Mouse (Mus musculus): ENCODE measurements around the gene Fam84a.

Gene Fam84a

DNA sequence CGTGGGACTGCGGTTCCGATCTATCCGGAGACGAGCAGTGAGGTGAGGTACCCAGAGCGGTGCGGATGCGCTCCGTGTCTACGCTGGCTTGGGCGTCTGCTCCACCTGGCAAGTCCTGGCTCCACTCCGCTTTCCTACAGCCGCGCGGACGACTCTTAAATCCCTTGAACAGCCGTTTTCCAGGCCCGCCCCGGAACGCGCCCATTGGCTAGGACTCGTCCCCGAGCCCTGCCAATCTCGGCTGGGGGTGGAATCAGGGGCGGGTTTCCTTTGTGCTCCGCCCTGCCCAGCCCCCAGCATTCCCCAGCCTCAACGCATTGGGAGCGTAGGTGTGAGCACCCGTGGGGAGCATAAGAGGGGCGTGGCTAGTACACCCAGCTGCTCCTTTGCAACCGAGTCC is at the start of gene Fam84a:
Gene Fam84a, minus strand, starts transcription at position 134 of the 400 bp plus-strand sequence.
- no peak for DNase-seq (ENCODE audit: low read depth)

DNA sequence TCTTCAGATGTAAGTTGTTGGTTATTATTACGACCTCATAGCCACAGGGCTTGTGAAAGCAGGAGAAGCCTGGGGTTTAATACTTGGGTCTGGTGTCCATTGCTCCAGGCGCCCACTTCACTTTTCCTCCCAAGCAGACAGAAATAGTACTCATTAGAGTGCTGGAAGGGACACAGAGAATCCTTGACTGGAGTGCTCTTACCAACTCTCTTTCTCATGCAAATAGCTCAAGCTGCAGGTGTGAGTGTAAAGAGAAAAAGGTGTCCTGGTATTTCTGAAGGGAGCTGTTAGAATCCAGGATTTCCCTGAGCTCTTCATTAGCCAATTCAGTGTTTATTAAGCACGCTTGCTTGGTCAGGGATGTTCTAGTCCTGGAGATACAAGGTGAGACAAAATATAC is 43.6 kb upstream of the Fam84a start:
- no peak for DNase-seq (ENCODE audit: low read depth)

DNA sequence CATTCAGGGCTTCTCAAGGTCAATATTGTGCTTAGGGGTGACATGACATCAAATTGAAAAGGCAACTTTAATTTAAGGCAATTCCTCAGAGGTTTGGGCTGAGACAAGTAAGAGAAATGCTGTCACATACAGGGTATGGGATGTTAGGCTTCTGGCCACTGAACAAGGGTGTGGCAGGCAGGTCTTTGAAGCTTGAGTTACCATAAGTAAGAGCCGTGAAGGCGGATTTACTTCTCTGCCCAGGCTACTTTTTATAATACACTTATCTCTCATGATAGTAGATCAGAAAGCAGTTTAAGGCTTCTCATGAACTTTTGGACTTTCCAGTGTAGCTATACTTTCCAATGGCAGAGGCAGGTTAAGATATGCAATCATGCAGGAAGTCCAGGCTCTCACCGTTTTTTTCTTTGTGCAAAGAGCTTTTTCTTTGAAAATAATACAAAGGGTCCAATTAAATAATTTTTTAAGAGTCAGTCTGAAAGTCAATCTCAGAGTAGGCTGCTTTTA is 34.9 kb upstream of the Fam84a start:
- no peak for DNase-seq (ENCODE audit: low read depth)

DNA sequence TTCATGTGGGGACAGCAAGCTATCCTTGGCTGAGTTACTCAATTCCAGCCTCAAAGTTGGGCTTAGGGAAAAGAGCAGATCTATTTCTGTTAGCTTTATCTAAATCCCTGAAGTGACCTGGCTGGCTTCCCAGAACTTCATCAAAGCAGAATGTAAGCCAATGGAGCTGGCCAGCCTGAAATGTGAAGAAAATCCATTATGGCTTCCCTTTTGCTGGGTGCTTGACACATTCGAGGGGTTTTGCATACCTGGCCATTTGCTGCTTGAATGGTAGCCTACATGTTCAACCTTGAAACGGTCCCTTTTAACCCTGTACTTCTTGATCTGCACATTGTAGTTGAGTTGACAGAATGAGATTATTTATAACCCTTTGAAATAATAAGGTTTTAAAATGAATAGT is 13.9 kb upstream of the Fam84a start:
- DNase-seq (ENCODE audit: low read depth), result no peak

DNA sequence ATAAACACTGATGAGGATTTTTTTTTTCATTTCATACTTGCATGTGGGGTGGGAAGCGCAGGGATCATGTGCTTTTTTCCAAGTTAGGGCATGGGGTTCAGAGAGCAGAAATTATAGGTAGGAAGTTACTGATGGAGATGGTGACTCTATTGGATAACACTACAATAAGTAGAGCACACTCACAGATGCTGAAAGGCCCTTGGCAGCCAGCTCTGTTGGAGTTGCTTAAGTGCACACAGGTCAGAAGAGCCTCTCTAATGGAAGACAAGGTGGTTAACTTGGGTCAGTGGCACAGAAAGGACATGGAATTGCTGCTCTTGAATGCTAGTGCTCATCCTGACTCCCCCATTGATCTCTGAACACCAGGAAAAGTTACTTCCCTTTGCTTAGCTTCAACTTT is 13.1 kb upstream of the Fam84a start:
- DNase-seq (ENCODE audit: low read depth), result no peak

DNA sequence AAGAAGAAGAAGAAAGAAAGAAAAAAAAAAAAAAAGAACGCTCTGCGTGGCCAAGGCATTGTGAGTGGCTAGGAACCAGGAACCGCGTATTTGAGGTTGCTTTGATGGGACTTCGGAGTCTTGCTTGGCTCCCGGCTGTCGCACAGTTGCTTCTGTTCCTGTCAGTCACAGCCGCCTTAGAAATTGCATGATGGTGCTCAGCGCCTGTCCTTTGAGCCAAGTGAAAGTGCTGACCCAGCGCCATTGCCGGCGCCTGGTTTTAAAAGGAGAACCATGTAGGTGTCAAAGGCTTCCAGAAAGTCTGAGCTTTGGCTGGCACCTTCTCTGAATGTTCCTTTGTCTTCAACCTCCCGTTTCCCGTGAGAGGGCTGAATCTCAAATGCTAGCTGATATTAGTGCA is 572 bp upstream of the Fam84a start:
- no peak for DNase-seq (ENCODE audit: low read depth)

DNA sequence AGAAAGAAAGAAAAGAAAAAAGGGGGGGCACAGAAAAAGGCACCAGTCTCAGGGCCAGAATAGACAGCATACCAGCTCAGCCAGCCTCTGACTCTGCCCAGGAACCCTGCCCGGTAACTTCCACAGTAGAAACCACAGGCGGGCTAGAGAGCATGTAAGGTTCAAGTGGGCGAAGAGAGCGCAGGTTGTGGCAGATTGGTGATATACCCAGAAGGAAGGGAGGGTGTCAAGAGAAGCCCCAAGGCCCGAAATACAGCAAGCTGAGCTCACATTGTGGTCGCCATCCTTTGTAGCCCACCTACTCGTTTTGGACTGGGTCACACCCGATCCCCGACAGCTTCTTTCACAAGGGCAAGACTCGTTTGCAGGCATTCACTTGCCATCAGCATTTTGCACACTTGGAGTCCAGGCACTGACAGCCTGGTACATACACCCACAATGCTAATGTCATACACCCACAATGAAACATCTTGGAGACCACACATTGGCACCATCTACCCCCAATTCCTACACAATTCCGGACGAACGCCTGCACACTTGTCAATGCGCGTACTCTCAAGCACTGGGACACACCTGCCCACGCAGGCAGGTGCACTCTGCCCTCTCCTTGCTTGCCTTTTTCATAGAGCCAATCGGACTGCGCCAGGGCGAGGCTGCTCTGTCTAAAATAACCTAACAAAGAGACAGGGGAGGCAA is 770 bp downstream of the Fam84a start:
- no peak for DNase-seq (ENCODE audit: low read depth)

DNA sequence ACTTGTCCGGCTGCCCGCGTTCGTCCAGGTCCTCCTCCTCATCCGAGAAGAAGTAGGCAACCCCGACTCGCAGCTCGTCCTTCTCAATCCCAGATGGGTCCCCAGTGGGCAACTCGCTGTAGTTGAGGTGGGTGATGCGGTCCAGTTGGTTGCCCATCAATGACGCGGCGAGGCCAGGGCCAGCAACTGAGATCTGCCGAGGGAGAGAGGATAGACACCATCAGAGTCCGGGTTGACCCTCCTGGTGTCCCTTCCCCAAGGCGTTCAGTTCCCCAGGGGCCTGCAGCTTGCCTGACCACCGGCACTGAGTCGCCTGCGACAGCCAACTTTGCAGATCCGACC is 1.3 kb downstream of the Fam84a start:
- no peak for DNase-seq (ENCODE audit: low read depth)

DNA sequence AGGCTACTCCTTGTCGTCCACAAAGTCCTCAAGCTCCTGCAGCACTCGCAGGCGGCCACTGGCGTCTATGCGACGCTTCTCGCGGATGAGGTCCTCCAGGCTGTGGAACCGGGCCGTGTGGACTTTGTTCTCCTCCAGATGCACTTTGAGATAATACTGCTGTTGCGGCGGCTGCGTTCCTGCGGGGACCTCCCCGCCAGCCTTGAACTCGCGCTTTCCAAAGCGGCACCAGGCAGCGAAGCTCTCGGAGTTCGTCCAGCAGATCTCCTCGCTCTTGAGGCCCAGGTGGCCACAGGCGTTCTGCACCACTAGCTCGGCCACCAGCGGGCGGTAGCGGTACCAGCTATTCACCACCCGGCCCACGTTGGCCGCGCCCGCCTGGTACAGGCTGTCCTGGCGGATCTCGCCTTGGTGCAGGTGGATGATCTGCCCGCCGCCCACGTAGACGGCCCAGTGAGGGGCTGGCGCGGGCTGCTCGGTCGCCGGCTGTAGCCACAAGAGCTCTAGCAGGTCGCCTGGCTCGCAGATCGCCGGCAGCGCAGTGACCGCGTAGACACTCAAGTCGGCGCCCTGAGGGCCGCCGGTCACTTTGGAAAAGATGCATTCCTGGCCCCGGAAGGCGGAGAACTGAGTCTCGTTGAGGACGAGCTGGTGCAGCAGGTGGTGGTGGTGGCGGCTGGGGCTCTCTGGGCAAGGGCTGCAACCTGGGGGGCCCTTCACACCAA is 1.8 kb downstream of the Fam84a start:
- DNase-seq (ENCODE audit: low read depth), result no peak

DNA sequence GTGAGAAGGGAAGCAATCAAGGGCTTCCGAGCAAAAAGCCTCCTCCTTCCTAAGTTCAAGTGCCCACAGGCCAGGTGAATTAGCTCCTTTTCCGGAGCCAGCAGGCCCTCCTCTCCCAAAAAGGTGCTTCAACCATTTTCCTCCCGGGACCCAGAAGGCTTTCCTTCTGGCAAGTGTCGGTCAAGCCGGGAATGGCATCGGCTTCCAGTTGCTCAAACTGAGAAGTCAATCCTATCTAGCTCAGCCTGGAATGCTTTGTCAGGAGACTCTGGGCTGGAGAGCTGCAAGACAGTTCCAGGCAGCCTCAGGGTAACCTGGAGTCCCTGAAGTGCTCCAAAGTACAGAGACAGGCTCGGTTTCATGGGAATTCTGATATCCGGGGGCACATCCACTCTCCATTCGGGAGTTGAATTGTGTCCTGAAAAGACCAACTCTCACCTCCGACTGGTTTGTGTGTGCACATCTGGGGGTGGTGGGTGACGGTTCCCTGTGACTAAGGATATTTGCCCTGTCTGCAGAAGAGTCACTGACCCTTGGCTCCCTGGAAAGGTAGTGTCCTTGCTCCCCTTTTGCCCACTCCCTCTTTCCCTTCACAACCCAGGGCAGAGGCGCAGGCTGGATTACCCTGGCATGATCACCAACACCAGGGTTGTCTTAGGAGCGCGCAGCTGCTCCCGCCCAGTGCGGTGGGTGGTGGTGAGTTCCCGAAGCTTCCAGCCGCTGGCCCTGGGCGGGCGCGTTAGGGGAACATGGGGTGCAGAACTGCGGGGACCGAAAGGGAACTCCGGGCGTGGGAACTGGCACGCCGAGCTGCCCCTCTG is 2.6 kb downstream of the Fam84a start:
- no peak for DNase-seq (ENCODE audit: low read depth)

DNA sequence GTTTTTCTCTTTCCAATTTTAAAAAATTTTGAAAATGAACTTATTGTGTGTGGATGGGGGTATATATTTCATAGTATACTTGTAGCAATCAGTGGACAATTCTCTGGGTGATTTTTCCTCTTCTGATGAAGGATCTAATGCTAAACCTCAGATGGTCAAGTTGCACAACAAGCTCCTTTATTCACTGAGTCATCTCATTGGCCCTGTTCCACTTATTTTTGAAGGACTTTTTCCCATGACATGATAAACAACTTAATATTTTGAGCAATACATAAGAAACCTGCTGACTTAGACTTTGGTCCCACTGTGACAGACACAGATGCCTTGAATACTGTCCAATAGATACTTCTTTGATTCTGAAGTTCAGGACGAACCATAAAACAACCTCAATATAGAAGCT is 14.8 kb downstream of the Fam84a start:
- DNase-seq (ENCODE audit: low read depth), result no peak

DNA sequence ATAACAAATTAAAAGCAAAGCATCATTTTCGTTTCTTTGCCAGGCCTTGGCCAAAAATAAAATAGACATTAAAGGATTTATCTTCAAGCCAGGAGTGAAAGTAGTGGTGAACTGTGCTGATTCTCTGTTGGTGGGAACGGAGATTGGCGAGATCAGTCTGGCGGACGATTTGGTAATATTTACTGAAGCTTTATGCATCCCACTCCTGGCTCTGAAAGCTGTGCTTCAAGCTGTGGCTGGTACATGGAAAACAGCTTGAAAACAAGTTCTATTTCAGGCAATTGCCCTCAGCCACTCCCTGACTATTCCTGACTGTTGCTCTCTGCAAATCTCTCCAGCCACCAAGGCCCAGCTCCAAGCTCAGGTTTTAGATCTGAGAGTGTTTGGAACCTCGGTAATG is 37.1 kb downstream of the Fam84a start:
- DNase-seq (ENCODE audit: low read depth), result no peak

DNA sequence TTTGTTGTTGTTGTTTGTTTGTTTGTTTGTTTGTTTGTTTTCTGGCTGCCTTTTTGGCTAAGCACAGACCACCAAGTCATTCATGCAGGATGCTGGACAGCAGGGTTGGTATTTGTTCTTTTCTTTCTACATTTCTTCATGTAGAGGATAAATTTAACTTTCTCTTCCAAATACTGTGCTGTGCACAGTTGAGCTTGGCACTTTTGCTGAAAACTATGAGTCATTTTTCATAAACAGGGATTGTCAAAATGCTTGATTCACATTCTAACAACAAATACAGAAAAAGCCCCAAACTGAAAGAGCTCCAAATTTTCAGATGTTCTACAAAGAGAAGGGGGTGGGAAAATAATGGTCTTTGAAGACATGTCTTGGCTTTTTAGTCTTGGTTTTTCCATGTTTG is 54.9 kb downstream of the Fam84a start:
- DNase-seq (ENCODE audit: low read depth), result no peak

Measured in c-Kit-positive CD71-positive TER-119-negative erythroid progenitor cells, embryonic 14.5 days (primary cell).